Mouse (Mus musculus): ENCODE measurements around the gene Osgepl1. TPM values are rescaled to one million over a fixed set of nuclear protein-coding genes. Genes with fewer than 3 reads are reported as not detected.

The Osgepl1 gene
- polyA plus RNA-seq (2021; fragmentation: Nextera tagmentation), result 17.4 and 18.7 TPM in 2 replicates
- long read RNA-seq, experiment 1, transcript Osgepl1-201 (8 exons, 1,868 nt), result major isoform, 51 of 95 reads
- long read RNA-seq, experiment 1, partial matches to known transcripts, result 0 of 95 reads
- long read RNA-seq, experiment 1, other reads (novel, unspliced or antisense), result 42 of 95 reads
- long read RNA-seq, experiment 2, transcript Osgepl1-201 (8 exons, 1,868 nt), result major isoform, 11 of 26 reads
- long read RNA-seq, experiment 2, partial matches to known transcripts, result 4 of 26 reads
- long read RNA-seq, experiment 2, other reads (novel, unspliced or antisense), result 9 of 26 reads

GRCm38 (mm10) chr1:53312989-53313967 lies at the start of gene Osgepl1:
Osgepl1 (plus strand) TSS chr1:53313624.

GRCm38 (mm10) chr1:53296581-53297383 lies 16.6 kb upstream of the Osgepl1 start, which contains the start of the genes Pms1, Ormdl1 and Gm28778:
Pms1 (minus strand) TSS chr1:53297018.
Ormdl1 (plus strand) TSS chr1:53297095.
Gm28778 (plus strand) TSS chr1:53297111.

GRCm38 (mm10) chr1:53352327-53353261 lies 39.2 kb downstream of the Osgepl1 start, which contains the start of the genes Asdurf, Gm28551 and Asnsd1:
Asdurf (minus strand) TSS chr1:53352619.
Gm28551 (minus strand) TSS chr1:53352667.
Asnsd1 (minus strand) TSS chr1:53352752.

Other genes starting within 250 kb of the Osgepl1 start
- gene 1700019A02Rik, start 126.0 kb upstream of the Osgepl1 start, polyA plus RNA-seq (2021; fragmentation: Nextera tagmentation), result not detected in 2 replicates
- gene Pms1, start 16.6 kb upstream of the Osgepl1 start, polyA plus RNA-seq (2021; fragmentation: Nextera tagmentation), result 4.6 and 6.2 TPM in 2 replicates
- gene Ormdl1, start 16.5 kb upstream of the Osgepl1 start, polyA plus RNA-seq (2021; fragmentation: Nextera tagmentation), result 12.0 and 16.6 TPM in 2 replicates
- gene Gm28778, start 16.5 kb upstream of the Osgepl1 start, polyA plus RNA-seq (2021; fragmentation: Nextera tagmentation), result 0.26 and 0.80 TPM in 2 replicates
- gene Asdurf, start 39.0 kb downstream of the Osgepl1 start, polyA plus RNA-seq (2021; fragmentation: Nextera tagmentation), result 1.6 TPM in 2 replicates
- 0.39 and 0.58 TPM in 2 replicates for gene Gm28551, start 39.0 kb downstream of the Osgepl1 start, polyA plus RNA-seq (2021; fragmentation: Nextera tagmentation)
- 23.5 and 23.6 TPM in 2 replicates for gene Asnsd1, start 39.1 kb downstream of the Osgepl1 start, polyA plus RNA-seq (2021; fragmentation: Nextera tagmentation)